Mouse (Mus musculus): ENCODE results near the gene Col23a1.
"Not testable (repeated sequence)": the region's sequence is repeated elsewhere in the genome, so short reads cannot be mapped to it uniquely, and the experiment has no call there.

Gene Col23a1

GRCm38 (mm10) chr11:51620084-51620483 is 330.4 kb downstream of the Col23a1 start:
- DNase-seq (ENCODE audit: low spot score in 2 of 2) = no peak

GRCm38 (mm10) chr11:51621776-51622175 is 332.1 kb downstream of the Col23a1 start:
- no peak for DNase-seq (ENCODE audit: low spot score in 2 of 2)

- no peak for DNase-seq (ENCODE audit: low spot score in 2 of 2)
Observed at GRCm38 (mm10) chr11:51622971-51623491, 333.3 kb downstream of the Col23a1 start.

- no peak for DNase-seq (ENCODE audit: low spot score in 2 of 2)
Observed at GRCm38 (mm10) chr11:51625187-51625820, 335.6 kb downstream of the Col23a1 start.

- DNase-seq (ENCODE audit: low spot score in 2 of 2) = no peak
Observed at GRCm38 (mm10) chr11:51627425-51627824, 337.7 kb downstream of the Col23a1 start.

- no peak for DNase-seq (ENCODE audit: low spot score in 2 of 2)
Observed at GRCm38 (mm10) chr11:51627907-51628306, 338.2 kb downstream of the Col23a1 start.

- DNase-seq (ENCODE audit: low spot score in 2 of 2) = no peak
Observed at GRCm38 (mm10) chr11:51629651-51630314, 340.1 kb downstream of the Col23a1 start.

- DNase-seq (ENCODE audit: low spot score in 2 of 2) = no peak
Observed at GRCm38 (mm10) chr11:51632130-51632753, 342.5 kb downstream of the Col23a1 start.

GRCm38 (mm10) chr11:51633200-51633599 is 343.5 kb downstream of the Col23a1 start:
- DNase-seq (ENCODE audit: low spot score in 2 of 2) = not testable (repeated sequence)

Data from heart, adult 9 months (tissue).